Mouse (Mus musculus) lung, embryonic 16.5 days (tissue): Measurements from ENCODE around the gene Ttc41. TPM values are rescaled to one million over a fixed set of nuclear protein-coding genes. Genes with fewer than 3 reads are reported as not detected.

Experiments used
- ATAC-seq: fragments of 200-750 bp; cut with Nextera tagmentation; 2 replicates; pipeline ENCODE4 v1.8.0; 2017; ENCODE audit warnings: low read depth, mild to moderate bottlenecking, moderate library complexity
- H3K27ac ChIP-seq: fragments of 300-500 bp; sonication (generic); 2 replicates; pipeline ENCODE4 v1.5.1; 2014; ENCODE audit warnings: mild to moderate bottlenecking, control low read depth, low read length
- H3K27me3 ChIP-seq: fragments of 300-500 bp; sonication (generic); 2 replicates; pipeline ENCODE4 v1.6.1; 2014; ENCODE audit warnings: low read depth, low read length, mixed read lengths; ENCODE audit not compliant: control insufficient read depth, insufficient read depth
- H3K36me3 ChIP-seq: fragments of 300-500 bp; sonication (generic); 2 replicates; pipeline ENCODE4 v1.6.1; 2014; ENCODE audit warnings: low read length; ENCODE audit not compliant: control insufficient read depth, insufficient read depth
- H3K4me1 ChIP-seq: fragments of 300-500 bp; sonication (generic); replicated peaks from 2 replicates; pipeline ENCODE4 v1.6.1; 2014; ENCODE audit warnings: low read length, mixed read lengths; ENCODE audit not compliant: control insufficient read depth, insufficient read depth
- H3K4me2 ChIP-seq: fragments of 300-500 bp; sonication (generic); 2 replicates; pipeline ENCODE4 v1.6.1; 2014; ENCODE audit warnings: low read depth, low read length, control low read depth
- H3K4me3 ChIP-seq: fragments of 300-500 bp; sonication (generic); 2 replicates; pipeline ENCODE4 v1.5.1; 2014; ENCODE audit warnings: mild to moderate bottlenecking, low read length, control low read depth
- H3K9ac ChIP-seq: fragments of 300-500 bp; sonication (generic); 2 replicates; pipeline ENCODE4 v1.6.1; 2014; ENCODE audit warnings: low read length, control low read depth
- H3K9me3 ChIP-seq: fragments of 300-500 bp; sonication (generic); 2 replicates; pipeline ENCODE4 v1.6.1; 2016; ENCODE audit warnings: low read length; ENCODE audit not compliant: control insufficient read depth
- WGBS: fragments of 180-500 bp; shearing (Covaris S2); extraction: QIAGEN DNeasy Blood & Tissue Kit; methylation state at CpG from one replicate; pipeline ENCODE4 v1.1.7; 2014; 5-methylcytosine and 5-hydroxymethylcytosine counted together
- polyA plus RNA-seq: library from polyadenylated mRNA; unstranded; fragments of >200 nt; fragmentation: Nextera tagmentation; extraction: Ambion mirVana; gene quantifications from 2 replicates; pipeline ENCODE4 v1.2.1, GENCODE M21; 2015

The Ttc41 gene
- polyA plus RNA-seq, 1 experiment from 2014 or later: 1.3 TPM

DNA sequence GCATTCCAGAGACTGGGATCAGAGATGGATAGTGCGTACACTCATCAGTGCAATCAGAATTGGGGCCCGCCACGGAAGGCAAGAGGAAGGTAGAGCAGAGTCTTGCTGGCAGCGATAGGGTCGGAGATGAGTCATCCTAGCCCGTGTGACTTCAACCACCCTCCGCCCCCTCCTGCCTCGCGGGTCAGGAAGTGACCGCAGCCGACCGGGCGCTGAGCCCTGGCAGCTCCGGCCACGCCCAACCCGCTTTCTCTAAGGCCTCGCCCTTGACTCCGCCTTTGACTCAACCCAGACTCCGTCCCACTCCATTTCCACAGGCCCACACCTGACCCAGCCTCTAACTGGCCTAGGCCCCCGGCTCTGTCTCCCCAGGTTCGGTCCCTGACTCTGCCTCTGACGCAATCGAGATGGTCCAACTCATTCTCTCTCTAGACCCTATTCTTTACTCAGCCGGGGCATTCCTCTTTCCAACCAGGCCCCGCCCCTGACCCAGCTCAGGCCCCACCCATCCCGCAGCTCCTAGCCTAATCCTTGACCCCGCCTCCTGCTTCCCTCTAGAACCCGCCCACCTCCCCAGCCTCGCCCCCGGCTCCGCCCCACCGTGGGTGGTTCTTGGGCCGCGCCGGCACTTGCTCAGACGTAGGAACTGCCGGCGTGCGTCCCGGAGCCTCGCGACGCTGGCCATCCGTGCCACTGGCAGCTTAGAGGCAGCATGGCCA, 72.9 kb downstream of the Ttc41 start, which contains the start of gene Nt5dc3:
Gene Nt5dc3, plus strand, starts transcription at position 608 of the 719 bp plus-strand sequence.
- Histone ChIP-seq H3K27me3 (no peaks in the 10 kb centered on the region), H3K9ac (peak within 1 kb of the TSS; percentile 78), H3K4me3 (peak within 1 kb of the TSS; percentile 78), H3K4me2 (peak within 1 kb of the TSS; percentile 99), H3K27ac (peak within 1 kb of the TSS; percentile 75), H3K36me3 (no peaks in the 10 kb centered on the region), H3K9me3 (no peaks in the 10 kb centered on the region), H3K4me1 (peaks cover 17% of the 10 kb centered on the region)
- ATAC-seq: peak; percentile 98
- WGBS: under 1% methylated on average over 44 of the region's 44 CpGs

DNA sequence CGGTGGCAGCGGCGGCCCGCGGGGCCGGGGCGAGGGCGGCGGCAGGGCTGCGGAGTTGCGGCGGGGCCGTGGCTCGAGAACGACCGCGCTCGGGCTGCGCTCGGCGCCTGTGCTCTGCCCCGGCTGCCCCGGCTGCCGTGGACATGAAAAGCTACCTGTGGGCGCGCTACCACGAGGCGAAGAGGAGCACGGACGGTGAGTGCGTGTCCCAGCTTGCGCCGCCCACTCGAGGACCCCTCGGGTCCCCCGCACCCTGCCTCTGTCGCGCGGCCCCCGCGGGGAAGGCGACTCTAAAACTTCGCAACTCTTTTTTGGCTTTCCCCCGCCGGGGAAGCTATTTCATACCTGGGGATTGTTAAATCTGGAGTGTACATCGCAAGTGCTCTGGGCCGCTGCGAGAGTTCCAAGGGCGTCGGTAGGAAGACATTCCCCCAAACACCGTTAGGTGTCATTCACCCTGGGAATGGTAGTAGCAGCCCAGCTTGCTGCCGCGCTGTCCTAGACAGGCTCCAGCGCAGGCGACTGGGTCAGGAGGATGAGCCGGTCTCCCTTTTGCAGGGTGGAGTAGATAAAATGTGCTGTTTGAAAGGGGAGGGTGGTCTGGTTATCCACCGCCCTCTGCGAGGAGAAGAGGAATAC, 73.6 kb downstream of the Ttc41 start:
- Histone ChIP-seq H3K27ac (peak overlapping the region; percentile 59), H3K9me3 (no peaks in the 10 kb centered on the region), H3K36me3 (no peaks in the 10 kb centered on the region), H3K4me3 (peak overlapping the region; percentile 78), H3K27me3 (no peaks in the 10 kb centered on the region), H3K9ac (peak overlapping the region; percentile 78), H3K4me2 (peak overlapping the region; percentile 99), H3K4me1 (peaks cover 17% of the 10 kb centered on the region)
- ATAC-seq: peak; percentile 18; the same call in 1 of the 2 replicates
- whole genome bisulfite sequencing: under 1% methylated on average over 43 of the region's 58 CpGs

DNA sequence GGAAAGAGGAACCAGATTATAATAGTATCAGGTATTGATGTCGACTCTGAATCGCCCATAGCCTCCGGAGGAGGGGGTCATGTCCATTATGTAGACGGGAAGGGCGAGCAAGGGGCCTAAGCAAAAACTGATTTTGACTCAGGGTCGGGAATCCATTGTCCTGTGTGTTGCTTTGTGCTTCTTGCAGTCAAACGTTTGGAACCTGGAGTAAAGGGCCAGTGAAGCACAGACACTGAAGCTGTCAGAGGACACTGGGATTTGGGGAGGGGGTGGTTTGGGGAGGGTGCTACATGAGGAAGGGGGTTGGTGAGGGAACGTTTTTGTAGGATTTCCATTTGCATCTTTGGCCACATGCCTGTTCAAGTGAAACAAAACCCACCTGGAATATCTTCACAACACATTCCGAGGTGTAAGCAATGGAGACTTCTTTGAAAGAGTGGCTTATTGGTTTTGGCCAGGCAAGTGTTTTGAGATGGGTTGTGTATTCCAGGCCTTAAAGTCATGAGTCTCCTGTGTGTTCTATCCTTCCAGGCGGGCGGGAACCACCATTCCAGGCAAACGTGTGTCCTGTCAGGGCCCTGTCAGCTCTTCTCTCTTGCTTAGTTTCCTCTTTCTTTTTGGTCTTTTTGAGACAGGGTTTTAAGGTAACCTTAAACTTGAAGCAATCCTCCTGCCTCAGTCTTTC, 74.3 kb downstream of the Ttc41 start:
- Histone ChIP-seq H3K4me1 (peaks cover 17% of the 10 kb centered on the region), H3K9ac (peak overlapping the region; percentile 78), H3K4me2 (peak overlapping the region; percentile 99), H3K9me3 (no peaks in the 10 kb centered on the region), H3K4me3 (peak overlapping the region; percentile 78), H3K27me3 (no peaks in the 10 kb centered on the region), H3K36me3 (no peaks in the 10 kb centered on the region), H3K27ac (no peak overlapping the region)
- no peak for ATAC-seq
- 25% methylated on average over 12 of the region's 12 CpGs for WGBS

DNA sequence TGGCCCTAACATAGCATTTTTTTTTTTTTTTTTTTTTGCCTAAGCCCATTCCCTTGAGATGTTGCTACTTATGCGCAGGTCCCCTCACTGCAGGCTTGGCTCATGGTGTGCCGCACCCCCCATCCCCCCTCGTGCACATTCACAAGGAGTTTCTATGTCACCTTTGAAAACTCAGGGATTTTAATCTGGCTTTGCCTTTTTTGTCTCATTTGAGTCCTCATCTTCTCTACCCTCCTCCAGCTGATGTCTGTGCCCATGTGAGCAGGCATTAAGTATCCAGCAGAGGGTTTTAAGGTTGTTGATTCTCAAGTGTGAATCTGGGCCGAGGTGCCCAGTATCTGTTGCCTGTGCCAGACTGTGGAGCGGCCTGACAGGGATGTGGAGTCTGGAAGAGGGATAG, 76.0 kb downstream of the Ttc41 start:
- Histone ChIP-seq H3K27ac (no peak overlapping the region), H3K36me3 (no peaks in the 10 kb centered on the region), H3K9me3 (no peaks in the 10 kb centered on the region), H3K9ac (0 out of 2 replicates have a peak overlapping the region, but pooled peaks have one; percentile 4), H3K4me3 (no peak overlapping the region), H3K4me1 (peaks cover 17% of the 10 kb centered on the region), H3K4me2 (no peak overlapping the region), H3K27me3 (no peaks in the 10 kb centered on the region)
- no peak for ATAC-seq
- WGBS: 54% methylated on average over 5 of the region's 5 CpGs

DNA sequence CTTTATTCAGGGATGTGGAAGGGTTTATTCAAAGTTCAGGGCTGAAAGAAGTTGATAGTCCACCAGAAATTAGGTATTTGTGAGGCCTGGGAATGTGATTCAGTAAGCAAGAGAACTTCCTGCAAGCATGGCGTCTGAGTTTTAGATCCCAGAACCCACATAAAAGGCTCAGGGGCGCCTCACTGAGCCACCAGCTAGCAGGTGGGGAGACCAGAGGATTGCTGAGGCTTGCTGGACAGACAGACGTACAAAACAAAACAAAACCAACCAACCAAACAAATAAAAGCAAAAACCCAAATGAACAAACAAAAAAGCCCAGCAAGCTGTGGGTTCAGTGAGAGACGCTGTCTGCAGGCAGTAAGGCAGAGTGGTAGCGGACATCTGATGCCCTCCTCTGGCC, 77.0 kb downstream of the Ttc41 start:
- WGBS: 66% methylated on average over 5 of the region's 5 CpGs
- Histone ChIP-seq H3K36me3 (no peaks in the 10 kb centered on the region), H3K4me2 (no peak overlapping the region), H3K4me1 (peaks cover 17% of the 10 kb centered on the region), H3K4me3 (no peak overlapping the region), H3K9ac (no peak overlapping the region), H3K9me3 (no peaks in the 10 kb centered on the region), H3K27me3 (no peaks in the 10 kb centered on the region), H3K27ac (no peak overlapping the region)
- no peak for ATAC-seq

DNA sequence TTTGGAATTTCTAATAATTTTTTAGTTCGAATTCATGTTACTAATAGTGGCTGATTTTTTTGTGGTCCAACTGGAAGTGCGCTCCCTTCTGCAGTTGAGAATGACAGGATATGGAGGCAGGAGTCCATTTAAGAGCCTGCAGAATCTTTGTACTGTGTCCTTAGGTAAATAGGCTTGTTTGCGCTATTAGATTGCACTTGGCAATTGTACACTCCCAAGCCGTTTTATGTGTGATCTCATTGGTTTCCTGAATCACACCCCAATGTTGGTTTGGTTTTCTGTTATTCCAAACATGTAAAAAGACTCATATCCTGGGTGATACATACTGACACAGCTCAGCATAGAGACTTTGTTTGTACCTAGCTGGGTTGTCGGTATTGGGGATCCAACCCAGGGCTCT, 78.0 kb downstream of the Ttc41 start:
- Histone ChIP-seq H3K27me3 (no peaks in the 10 kb centered on the region), H3K9ac (no peak overlapping the region), H3K4me1 (peaks cover 14% of the 10 kb centered on the region), H3K4me2 (no peak overlapping the region), H3K9me3 (no peaks in the 10 kb centered on the region), H3K27ac (no peak overlapping the region), H3K36me3 (no peaks in the 10 kb centered on the region), H3K4me3 (no peak overlapping the region)
- ATAC-seq: no peak
- 64% methylated on average over 5 of the region's 5 CpGs for WGBS

DNA sequence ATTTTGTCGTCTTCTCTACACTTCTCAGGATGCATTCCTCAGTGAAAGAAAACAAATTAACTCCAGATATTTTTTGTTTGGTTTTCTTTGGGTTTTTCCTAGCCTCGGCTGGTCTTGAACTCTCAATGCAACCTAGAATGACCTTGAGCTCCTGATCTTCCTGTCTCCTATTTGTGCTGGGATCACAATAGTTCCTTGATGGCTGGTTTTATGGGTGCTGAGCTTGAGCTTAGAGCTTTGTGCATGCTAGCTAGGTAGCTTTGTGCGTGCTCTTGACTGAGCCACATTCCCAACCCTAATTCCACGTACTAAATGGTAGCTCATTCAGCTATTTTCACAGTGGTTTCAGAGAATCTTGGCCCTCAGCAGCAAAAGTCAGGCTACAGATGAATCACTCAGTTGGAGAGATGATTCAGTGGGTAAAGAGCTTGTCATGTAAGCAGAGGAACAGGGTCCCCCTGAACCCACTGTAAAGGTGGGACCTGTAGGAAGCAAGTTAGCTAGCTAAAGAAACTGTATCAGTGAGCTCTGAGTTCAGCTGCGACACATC, 78.6 kb downstream of the Ttc41 start:
- Histone ChIP-seq H3K36me3 (no peaks in the 10 kb centered on the region), H3K4me3 (no peak overlapping the region), H3K4me1 (peaks cover 14% of the 10 kb centered on the region), H3K27me3 (no peaks in the 10 kb centered on the region), H3K9me3 (no peaks in the 10 kb centered on the region), H3K9ac (no peak overlapping the region), H3K27ac (no peak overlapping the region), H3K4me2 (no peak overlapping the region)
- no peak for ATAC-seq
- 77% methylated on average over 5 of the region's 5 CpGs for WGBS

DNA sequence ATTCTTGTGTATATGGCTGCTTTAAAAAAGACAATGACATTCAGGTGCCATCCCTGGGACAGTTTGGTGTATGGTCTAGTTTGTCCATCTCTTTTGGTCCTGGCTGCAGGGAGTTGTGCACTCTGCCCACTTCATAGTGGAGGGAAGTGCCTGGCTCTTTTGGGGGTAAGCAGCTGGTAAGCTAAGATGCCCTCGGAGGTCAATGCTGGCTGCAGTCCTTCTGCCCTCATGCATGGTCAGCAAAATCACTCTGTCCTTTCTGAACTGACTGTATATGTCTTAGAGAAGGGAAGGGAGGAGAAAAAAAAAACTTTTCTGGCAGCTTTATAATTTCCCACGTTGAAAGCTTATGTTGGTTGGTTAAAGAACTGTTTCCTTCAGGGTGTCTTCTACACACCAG, 79.8 kb downstream of the Ttc41 start:
- Histone ChIP-seq H3K27ac (no peak overlapping the region), H3K4me3 (no peak overlapping the region), H3K4me1 (peaks cover 6% of the 10 kb centered on the region), H3K27me3 (no peaks in the 10 kb centered on the region), H3K4me2 (no peak overlapping the region), H3K9me3 (no peaks in the 10 kb centered on the region), H3K9ac (no peak overlapping the region), H3K36me3 (no peaks in the 10 kb centered on the region)
- no peak for ATAC-seq
- WGBS: 57% methylated on average over 2 of the region's 2 CpGs

DNA sequence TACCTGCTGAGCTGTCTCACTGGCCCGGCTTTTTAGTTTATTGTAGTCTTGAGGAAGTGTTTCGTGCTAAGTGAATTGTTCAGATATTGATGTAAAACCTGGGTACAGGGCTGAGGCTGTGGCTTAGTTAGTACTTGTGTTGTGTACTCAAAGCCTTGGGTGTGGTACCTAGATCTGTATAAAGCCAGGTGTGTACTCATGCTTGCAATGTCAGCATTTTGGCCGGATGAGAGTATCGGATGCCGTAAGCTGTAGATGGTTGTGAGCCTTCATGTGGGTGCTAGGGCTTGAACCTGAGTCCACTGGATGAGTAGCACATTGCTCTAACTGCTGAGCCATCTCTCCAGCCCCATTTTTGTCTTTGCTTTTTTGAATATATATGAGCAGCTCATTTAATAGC, 80.5 kb downstream of the Ttc41 start:
- Histone ChIP-seq H3K27ac (no peak overlapping the region), H3K4me3 (no peak overlapping the region), H3K9ac (no peak overlapping the region), H3K9me3 (no peaks in the 10 kb centered on the region), H3K4me1 (peaks cover 6% of the 10 kb centered on the region), H3K27me3 (no peaks in the 10 kb centered on the region), H3K36me3 (no peaks in the 10 kb centered on the region), H3K4me2 (no peak overlapping the region)
- WGBS: 87% methylated on average over 5 of the region's 5 CpGs
- ATAC-seq: no peak
